Mouse (Mus musculus): ENCODE measurements at regions not wholly inside any gene's neighbourhood (a gene's known extent, or its start where the extent isn't known, plus 50 kb on each side); places are given as distances from the start of the nearest gene placed in this dataset.

DNA sequence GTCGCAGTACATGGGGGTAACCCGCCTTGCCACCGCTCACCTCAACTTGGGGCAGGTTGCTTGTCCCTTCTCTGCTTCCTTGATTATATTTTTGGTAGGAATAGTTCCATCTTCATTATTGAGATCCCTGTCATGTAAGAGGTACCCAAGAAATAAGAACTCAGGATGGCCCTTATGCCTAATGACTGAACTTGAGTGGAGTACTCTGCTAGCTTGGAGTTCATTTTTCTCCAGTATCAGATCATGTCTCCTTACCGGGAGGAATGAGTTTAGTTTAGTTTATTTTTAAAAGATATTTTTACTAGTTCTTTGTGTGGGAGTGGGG, 79.8 kb upstream of the Cpm start:
- WGBS: over 99% methylated on average over 4 of the region's 4 CpGs
- TF ChIP-seq CTCF (IDR thresholded peaks at IDR 0.05): no peak
- Histone ChIP-seq H3K36me3 (ENCODE audit: insufficient read depth, low read length) (no peaks in the 10 kb centered on the region), H3K27me3 (ENCODE audit: insufficient read depth, low read length) (no peaks in the 10 kb centered on the region), H3K4me2 (ENCODE audit: low read depth, low read length, poor library complexity, severe bottlenecking) (no peak overlapping the region), H3K9me3 (ENCODE audit: low read length) (no peaks in the 10 kb centered on the region), H3K4me1 (ENCODE audit: insufficient read depth, low read length) (no peaks in the 10 kb centered on the region), H3K4me3 (ENCODE audit: low read depth, low read length) (no peak overlapping the region), H3K9ac (replicated peaks; ENCODE audit: low read length, poor library complexity, severe bottlenecking) (no peak overlapping the region), H3K27ac (ENCODE audit: low read depth, low read length) (no peak overlapping the region)
- ATAC-seq (ENCODE audit: low FRiP score) (no peak), DNase-seq (ENCODE audit: low spot score) (no peak)

DNA sequence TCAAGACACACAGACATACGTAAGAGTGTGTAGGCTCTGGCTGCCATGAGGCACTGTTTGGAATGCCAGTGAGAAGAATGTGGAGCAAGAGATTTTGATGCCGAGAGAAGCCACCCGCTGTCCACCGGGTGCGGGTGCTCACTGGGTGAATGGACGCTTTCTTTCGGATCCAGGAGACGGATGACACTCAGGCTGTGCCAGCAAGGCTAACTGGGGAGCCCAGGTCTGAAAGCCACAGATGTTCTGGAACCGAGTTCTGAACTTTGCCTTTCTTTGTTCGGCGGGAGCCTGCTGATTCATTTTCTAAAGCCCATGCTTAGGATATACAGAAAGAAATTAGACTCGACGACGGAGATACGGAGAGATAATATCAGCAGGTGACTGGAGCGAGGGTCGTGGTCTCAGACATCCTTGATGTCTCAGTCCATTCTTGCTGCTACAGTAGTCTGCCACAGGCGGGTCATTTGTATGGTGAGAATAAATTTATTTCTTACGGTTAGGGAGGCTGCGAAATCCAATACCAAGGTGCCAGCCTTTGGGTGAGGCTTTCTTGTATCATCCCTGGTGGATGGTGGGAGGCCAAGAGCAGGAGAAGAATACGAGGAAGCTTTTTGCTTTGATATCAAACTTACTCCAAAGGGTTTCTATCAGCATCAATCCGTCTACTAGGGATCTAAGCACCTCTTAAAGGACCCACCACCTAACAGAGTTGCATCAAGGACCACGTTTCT, 80.4 kb upstream of the Cpm start:
- Histone ChIP-seq H3K4me2 (ENCODE audit: low read depth, low read length, poor library complexity, severe bottlenecking) (no peak overlapping the region), H3K27me3 (ENCODE audit: insufficient read depth, low read length) (no peaks in the 10 kb centered on the region), H3K4me1 (ENCODE audit: insufficient read depth, low read length) (no peaks in the 10 kb centered on the region), H3K36me3 (ENCODE audit: insufficient read depth, low read length) (no peaks in the 10 kb centered on the region), H3K9me3 (ENCODE audit: low read length) (no peaks in the 10 kb centered on the region), H3K27ac (ENCODE audit: low read depth, low read length) (no peak overlapping the region), H3K4me3 (ENCODE audit: low read depth, low read length) (no peak overlapping the region), H3K9ac (replicated peaks; ENCODE audit: low read length, poor library complexity, severe bottlenecking) (no peak overlapping the region)
- ATAC-seq (ENCODE audit: low FRiP score) (no peak), DNase-seq (ENCODE audit: low spot score) (no peak)
- 91% methylated on average over 23 of the region's 23 CpGs for WGBS
- TF ChIP-seq CTCF (IDR thresholded peaks at IDR 0.05): no peak

DNA sequence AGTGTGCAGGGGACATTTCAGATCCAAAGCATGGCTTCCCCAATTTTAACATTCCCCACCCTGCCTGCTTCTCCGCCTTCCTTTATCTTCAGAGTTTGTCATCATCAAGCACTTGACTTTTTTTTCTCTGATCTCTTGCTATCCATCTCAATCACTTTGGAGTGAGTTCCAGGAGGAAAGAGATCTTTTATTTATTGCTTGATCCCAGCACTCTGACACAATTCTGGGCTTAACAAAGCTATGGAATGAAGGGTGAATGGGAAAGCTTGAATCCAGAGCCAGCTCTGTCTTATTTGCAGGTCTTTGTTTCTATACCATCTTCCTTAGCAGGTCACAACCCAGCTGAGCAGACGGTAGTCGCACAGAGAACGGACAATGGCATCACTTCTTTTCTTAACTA, 81.0 kb upstream of the Cpm start:
- no peak for TF ChIP-seq CTCF (IDR thresholded peaks at IDR 0.05)
- H3K4me2 ChIP-seq (ENCODE audit: low read depth, low read length, poor library complexity, severe bottlenecking): no peak overlapping the region
- no peaks in the 10 kb centered on the region for H3K36me3 ChIP-seq (ENCODE audit: insufficient read depth, low read length)
- DNase-seq (ENCODE audit: low spot score) (no peak), ATAC-seq (ENCODE audit: low FRiP score) (no peak)
- no peaks in the 10 kb centered on the region for H3K27me3 ChIP-seq (ENCODE audit: insufficient read depth, low read length)
- H3K9ac ChIP-seq (replicated peaks; ENCODE audit: low read length, poor library complexity, severe bottlenecking): no peak overlapping the region
- H3K4me1 ChIP-seq (ENCODE audit: insufficient read depth, low read length): no peaks in the 10 kb centered on the region
- no peaks in the 10 kb centered on the region for H3K9me3 ChIP-seq (ENCODE audit: low read length)
- no peak overlapping the region for H3K27ac ChIP-seq (ENCODE audit: low read depth, low read length)
- H3K4me3 ChIP-seq (ENCODE audit: low read depth, low read length): no peak overlapping the region
- 93% methylated on average over 4 of the region's 4 CpGs for WGBS

DNA sequence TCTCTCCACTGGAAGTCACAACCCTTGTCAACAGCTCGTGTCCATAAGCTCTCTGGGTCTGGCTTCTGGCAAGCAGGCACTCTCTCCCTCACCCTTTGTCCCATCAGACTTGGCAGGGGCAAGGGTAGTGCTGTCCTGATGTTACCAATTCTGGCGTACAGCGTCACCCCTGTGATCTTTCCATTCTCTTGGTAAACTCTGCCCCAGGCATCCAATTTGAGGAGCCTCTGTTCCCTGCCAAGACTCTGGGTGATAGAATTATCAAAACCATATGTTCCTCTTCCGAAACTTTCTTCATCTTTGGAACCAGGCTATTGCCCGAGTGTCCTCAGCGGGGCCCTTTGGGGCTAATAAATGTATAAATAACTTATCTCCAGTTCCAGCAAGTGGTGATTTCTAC, 82.0 kb upstream of the Cpm start:
- Histone ChIP-seq H3K27ac (ENCODE audit: low read depth, low read length) (no peak overlapping the region), H3K27me3 (ENCODE audit: insufficient read depth, low read length) (no peaks in the 10 kb centered on the region), H3K4me3 (ENCODE audit: low read depth, low read length) (no peak overlapping the region), H3K4me2 (ENCODE audit: low read depth, low read length, poor library complexity, severe bottlenecking) (no peak overlapping the region), H3K9me3 (ENCODE audit: low read length) (no peaks in the 10 kb centered on the region), H3K36me3 (ENCODE audit: insufficient read depth, low read length) (no peaks in the 10 kb centered on the region), H3K9ac (replicated peaks; ENCODE audit: low read length, poor library complexity, severe bottlenecking) (no peak overlapping the region), H3K4me1 (ENCODE audit: insufficient read depth, low read length) (no peaks in the 10 kb centered on the region)
- ATAC-seq (ENCODE audit: low FRiP score) (no peak), DNase-seq (ENCODE audit: low spot score) (no peak)
- WGBS: 81% methylated on average over 6 of the region's 6 CpGs
- TF ChIP-seq CTCF (IDR thresholded peaks at IDR 0.05): no peak

DNA sequence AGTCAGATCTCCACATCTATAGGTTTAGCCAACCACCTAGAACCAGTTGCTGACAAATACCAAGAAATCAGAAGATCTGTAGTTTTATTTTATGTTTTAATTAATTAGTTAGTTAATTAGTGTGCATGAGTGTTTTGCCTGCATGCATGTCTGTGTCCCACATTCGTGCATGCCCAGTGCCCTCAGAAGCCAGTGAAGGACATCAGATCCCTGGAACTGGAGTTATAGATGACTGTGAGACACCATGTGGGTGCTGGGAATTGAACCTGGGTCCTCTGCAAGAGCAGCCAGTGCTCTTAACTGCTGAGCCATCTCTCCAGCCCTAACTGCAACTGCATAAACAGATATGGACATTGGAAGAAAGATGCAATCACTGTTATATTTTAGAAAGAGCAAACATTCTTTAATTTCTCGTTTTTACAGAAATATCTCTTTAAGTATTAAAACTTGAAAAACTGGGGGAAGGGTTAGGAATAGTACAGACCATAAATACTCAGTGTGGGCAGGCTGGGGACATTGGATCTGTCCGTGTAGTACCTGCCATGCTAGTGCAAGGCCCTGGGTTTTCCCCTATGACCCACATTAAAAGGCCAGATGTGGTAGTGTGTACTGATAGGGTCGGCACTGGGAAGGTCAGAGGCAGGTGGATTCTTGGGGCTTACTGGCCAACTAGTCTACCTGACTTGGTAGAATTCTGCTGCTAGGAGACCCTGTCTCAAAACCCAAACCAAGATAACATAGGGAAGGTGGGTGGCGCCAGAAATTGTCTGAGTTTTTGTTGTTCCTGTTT, 83.3 kb upstream of the Cpm start:
- Histone ChIP-seq H3K4me1 (ENCODE audit: insufficient read depth, low read length) (no peaks in the 10 kb centered on the region), H3K36me3 (ENCODE audit: insufficient read depth, low read length) (no peaks in the 10 kb centered on the region), H3K9me3 (ENCODE audit: low read length) (no peaks in the 10 kb centered on the region), H3K27me3 (ENCODE audit: insufficient read depth, low read length) (no peaks in the 10 kb centered on the region), H3K4me2 (ENCODE audit: low read depth, low read length, poor library complexity, severe bottlenecking) (no peak overlapping the region), H3K4me3 (ENCODE audit: low read depth, low read length) (no peak overlapping the region), H3K9ac (replicated peaks; ENCODE audit: low read length, poor library complexity, severe bottlenecking) (no peak overlapping the region), H3K27ac (ENCODE audit: low read depth, low read length) (no peak overlapping the region)
- ATAC-seq (ENCODE audit: low FRiP score) (no peak), DNase-seq (ENCODE audit: low spot score) (no peak)
- 91% methylated on average over 5 of the region's 5 CpGs for WGBS
- TF ChIP-seq CTCF (IDR thresholded peaks at IDR 0.05): no peak

Data from midbrain, postnatal 0 days (tissue).